Mouse (Mus musculus) c-Kit-positive CD71-negative TER-119-negative erythroid progenitor cells, embryonic 14.5 days (primary cell): ENCODE measurements at regions not wholly inside any gene's neighbourhood (a gene's known extent, or its start where the extent isn't known, plus 50 kb on each side); places are given as distances from the start of the nearest gene placed in this dataset.

Source experiments
- DNase-seq: peaks from one replicate; pipeline ENCODE4 v3.0.0-alpha.2; 2013; ENCODE audit warnings: low read depth

DNA sequence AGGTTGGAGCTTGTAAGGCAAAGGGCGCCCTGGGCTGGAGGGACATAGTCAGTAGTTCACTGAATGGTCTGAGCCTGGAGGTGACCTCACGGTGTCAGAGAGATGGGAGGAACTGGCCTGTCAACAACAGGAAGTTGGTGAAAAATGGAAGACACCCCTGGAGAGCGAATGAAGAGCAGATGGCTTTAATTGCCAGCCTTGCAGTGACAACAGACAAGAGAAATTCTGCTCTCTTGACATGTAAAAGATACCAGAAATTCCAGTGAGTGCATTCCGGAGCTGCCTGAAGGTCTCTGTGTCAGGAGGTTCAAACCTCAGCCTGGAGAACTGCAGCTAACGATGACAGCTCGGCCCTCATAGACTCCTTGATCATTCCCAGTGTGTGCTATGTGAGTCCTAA, 318.3 kb upstream of the Gm5148 start:
- no peak for DNase-seq

DNA sequence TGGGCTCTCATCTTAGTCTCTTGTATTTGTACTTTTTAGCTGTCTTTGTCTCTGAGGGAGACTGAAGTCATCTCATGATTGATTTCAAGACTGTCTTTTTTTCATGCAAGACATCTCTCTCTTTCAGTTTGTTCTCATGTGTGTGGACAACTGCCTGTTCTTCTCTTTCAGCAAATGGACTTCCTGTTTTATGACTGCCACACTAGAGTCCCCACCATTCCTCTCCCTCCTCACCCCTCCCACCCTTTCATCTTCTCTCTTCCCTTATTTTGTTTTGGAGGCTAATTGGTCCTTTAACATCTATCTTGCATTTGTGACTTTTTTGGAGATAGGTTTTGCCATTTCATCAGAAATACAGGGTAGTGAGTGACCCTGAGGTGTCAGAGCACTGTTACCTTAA, 311.8 kb upstream of the Gm5148 start:
- no peak for DNase-seq

DNA sequence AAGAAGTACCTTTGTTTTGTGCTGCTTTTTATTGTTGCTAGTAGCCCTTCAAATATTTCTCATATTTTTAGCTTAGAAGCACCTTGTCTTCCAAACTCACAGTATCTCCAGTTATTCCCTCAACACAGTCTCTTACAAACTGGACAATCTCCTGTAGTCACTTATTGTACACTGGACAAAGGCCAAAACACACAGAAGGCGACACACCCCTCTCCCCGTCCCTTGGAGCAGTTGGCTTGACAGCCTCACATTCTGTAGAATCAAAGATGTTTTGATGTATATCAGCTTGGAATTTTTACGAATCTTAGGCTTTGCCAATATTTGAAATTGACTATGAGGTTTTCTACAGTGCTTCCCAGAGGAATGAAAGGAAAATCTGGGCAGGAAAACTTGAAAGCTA, 309.8 kb upstream of the Gm5148 start:
- no peak for DNase-seq

DNA sequence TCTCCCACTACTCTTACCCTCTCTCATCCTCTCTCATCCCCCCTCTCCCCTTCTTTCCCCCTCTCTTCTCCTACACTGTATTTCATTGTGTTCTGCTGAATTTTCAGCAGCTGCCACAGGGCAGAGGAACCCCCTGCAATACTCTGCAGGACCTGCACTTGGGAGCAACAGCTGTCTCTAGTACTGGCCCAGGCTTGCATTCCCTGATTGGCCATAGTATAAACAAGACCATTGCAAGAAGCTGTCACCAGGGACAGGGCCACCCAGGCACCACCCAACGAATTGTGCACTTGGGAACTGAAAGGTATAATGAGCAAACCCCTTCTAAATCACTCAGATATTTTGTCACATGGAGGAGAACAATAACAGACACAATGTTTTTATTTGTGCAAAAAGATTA, 290.5 kb upstream of the Gm5148 start:
- DNase-seq = no peak

DNA sequence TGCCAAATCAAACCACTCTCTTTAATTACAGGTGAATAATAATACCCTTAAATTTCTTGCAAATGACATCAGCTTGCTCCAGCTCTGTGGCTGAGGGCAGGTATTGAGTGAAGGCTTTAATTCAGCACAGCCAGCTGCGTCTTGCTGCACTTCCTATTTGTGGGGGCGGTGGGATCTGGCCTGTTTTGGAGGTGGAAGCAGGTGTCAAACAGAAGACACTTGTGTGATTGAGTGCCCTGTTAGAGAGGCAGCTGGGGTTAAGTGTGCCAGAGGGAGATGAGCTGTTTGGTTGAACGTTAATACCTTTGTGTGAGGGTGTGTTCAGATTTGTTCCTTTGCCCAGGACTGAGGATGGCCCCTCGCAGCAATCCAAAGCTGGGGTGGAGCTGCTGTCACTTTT, 284.9 kb upstream of the Gm5148 start:
- peak; percentile 5 for DNase-seq

DNA sequence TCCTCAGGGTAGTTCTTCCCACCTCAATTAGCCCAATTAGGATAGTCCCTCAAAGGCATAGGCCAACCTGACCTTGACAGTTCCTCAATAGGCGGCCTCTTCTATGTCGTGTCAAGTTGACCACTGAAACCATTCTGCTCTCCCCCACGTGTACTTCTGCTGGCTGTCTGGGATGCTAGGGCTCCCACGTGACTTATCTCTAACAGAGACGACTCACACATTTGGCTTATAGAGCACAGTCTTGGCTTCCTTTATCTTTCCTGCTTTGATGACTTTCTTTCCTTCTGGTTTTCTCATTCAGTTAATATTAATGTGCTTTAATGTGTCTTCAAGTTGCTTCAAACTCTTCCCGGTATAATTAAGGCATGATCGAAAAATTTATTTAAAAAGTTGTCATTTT, 284.0 kb upstream of the Gm5148 start:
- DNase-seq = no peak

DNA sequence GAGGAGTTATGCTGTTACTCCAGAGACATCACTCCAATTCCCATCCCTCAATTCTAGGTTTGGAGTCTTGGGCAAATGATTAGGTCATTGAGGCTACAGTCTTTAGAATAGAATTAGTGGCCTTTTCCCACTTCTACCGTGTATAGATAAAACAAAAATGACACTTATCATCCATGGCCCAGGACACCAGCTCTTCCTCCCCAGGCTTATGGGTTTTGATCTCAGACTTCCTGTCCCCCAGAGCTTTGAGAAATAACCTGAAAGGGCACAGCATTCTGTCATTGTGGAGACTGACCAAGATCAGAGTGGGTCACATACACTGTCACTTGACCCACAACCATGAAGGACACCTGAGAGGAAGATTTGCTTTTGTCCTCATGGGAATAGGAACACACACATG, 283.3 kb upstream of the Gm5148 start:
- DNase-seq = no peak

DNA sequence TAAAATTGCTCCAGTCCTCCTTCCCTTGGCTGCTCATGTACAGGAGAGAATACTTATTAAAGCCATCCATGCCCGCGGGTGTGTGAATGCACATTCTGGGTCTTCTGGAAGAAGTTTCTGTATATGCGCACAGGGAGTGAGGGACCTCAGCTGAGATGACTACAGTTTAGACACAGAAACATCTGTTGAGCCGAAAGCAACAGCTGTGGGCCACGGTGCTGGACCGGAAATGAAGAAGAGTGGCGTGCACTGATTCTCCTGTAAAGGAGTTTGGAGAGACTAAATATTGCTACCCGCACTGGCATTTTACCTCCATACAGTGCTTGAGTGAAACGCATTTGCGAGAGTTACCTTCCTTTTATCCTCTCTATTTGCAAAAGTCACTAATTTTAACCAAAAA, 278.0 kb upstream of the Gm5148 start:
- no peak for DNase-seq

DNA sequence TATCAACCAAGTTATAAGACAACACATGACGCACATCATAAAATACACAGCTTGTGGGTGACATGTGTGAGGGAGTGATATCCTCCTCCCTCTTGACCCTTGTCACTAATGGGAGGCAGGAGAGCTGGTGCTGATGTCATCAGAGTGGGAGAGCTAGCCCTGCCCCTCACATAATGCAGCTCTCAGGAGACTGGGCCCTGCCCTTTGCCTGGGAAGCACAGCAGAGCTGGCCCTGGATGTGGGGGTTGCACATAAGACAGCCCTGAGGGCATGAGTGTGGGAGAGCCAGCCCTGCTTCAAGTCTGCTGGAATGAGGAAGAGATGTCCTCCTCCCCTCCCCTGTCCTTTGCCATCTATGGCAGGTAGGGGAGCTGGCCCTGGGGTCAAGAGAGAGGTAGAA, 275.5 kb upstream of the Gm5148 start:
- DNase-seq = no peak

DNA sequence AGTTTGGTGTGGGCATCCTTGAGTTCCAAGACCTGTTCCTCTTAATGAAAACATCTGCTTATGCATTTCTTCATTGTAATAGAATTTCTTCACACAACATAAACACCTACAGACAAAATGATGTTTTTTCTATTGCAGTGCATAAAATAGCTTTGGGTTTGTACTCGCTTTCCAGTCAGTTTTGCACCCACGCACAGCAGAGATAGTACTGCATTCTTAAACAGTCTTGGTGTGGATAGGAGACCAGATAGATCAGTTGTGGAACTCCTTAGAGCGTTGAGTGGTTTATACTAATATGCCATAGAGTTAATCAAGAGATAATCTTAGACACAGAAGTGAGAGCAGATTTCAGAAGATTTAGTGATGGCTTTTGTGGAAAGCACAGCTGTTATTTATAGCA, 273.7 kb upstream of the Gm5148 start:
- no peak for DNase-seq

DNA sequence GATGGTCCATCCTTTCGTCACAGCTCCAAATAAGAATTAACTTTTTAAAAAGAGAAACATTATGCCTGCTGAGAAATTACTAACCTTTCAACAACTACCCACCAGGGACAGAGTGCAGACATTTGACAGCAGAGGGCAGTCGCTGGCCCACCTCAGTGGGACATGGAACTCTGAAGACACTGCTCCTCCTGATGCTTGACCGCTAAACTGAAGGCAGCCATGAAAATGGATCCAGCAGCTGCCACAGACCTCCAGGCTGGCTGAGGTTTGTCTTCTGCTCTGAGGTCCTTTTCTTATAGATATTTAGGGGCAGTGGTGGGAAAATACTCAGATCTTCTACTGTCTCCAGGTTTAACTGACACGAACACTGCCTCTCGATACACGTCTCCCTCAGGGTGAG, 265.7 kb upstream of the Gm5148 start:
- no peak for DNase-seq

DNA sequence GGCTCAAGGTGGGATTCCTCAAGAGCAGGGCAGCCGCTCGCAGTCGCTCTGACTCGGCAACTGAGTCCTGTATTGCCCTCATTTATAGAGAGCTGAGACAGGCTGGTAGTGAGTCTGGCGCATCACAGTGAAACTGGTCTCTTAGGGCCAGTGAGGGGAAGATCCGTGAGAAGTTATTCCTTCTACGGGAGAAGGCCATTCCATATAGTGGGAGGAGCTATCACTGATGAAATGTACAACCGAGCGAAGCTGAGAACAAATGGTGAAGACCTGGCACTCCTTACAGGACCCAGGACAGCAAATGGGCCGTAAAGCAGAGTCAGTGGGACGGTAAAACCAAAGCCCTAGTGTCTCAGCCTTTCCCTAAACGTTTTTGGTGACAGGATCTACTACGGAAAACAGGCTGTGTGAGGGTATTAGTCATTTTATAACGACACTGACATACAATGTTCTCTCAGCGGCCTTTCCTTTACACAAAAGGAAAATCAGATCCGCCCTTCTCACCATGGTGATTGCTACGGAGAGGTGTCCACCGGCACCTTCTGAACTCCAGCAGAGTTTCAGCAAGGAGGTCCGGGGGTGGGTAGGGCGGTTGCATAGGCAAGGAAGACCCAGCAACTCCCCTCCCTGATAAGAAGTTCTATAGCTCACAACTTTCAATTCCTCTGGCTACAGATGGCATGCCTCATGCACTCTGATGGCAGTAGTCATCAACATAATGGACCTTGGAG, 263.6 kb upstream of the Gm5148 start:
- no peak for DNase-seq

DNA sequence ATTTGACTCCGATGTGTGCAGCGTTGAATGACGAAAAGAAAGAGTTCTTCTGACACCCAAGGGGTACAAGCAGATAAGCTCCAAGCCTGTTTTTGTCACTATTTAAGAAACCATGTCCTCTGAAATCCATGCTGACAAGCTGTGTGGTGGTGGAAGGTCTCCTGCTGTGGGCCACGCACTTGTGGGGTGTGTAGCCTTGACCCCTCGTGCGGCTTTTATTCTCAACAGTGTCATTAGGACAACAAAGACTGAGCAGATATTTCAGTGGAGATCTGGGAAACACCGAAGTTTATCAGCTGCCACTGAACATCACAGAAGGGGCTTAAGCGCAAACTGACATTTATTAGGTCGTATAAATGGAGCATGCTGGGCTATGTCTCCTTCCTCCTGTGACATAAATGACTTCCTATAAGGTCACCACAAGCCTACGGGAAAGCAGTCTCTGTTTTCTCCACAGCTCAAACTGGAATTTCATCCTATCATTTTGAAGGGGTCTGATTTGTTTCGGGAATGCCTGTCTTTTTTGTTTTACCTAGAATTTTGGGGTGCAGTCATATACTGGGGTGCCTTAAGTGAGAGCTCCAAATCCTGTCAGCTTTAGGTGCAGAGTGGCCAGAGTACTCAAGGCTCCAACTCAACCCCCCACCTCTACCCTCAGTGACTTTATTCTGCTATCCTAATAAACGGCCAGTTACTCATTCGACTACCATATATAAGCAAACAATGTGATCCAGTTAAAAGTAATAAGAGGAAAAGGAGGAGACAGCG, 262.9 kb upstream of the Gm5148 start:
- DNase-seq = no peak

DNA sequence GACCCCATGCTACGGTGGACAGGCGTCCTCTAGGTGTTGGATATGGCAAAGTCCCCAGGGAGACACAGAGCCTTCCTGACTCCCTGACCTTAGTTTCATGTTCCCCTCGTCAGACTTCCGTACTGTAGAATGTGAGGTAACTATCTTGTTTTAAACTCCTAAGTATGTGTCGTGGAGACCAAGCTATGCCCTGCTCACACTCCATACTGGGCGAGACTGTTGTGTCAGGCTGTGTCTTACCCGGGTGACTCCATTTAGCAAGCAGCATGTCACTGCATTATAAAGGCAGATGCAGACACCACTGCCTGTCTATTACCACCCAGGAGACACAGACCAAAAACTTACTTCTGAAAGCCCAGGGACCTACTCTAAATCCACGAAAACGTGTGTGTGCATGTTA, 260.4 kb upstream of the Gm5148 start:
- no peak for DNase-seq

DNA sequence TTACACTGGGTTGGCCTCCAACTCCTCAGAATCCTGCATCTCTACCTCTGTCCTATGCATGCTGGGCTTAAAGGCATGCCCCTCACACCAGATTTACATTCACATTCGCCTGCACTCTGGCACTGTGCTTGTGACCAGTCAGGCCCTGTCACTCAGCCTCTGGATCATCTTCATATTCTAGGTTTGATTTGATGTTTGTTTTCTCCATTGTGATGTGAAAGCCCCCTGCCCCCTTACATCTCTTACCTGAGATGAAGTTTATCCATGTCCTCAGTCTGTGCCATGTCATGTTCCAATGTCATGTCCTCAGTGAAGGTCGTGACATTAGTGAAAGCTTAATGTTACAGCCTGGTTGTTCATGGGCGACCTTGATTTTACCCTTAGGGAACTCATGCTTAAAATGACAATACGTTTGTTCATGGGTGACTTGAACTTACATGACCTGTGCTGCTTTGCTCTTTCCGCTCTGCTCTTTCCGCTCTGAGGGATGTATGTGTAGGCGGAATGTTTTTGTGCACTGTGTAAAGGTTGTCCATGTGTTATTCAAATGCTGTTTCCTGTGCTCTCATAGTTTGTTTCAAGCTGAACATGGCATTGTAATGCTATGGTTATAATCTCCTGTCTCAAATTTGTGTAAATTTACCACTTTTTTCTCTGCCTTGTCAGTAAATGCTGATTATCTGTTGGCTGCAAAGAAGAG, 257.3 kb upstream of the Gm5148 start:
- no peak for DNase-seq

DNA sequence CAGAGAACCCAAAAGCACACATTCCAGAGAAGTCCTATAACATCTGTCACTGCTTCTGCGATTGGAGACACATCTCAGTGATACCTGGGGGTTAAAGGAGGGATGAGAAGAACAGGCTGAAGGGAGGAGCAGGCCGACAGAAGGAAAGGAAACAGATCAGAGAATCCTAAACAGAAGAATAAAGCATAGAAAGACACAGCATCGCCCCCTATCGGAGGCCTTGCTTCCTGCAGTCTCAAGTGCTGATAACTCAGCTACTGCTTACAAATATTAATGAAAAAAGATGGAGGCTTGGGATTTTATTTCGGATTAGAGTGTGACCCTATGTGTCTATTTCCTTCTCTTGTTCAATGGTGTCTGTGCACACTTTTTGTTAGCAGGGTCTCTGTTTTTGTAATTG, 255.6 kb upstream of the Gm5148 start:
- peak; percentile 34 for DNase-seq

DNA sequence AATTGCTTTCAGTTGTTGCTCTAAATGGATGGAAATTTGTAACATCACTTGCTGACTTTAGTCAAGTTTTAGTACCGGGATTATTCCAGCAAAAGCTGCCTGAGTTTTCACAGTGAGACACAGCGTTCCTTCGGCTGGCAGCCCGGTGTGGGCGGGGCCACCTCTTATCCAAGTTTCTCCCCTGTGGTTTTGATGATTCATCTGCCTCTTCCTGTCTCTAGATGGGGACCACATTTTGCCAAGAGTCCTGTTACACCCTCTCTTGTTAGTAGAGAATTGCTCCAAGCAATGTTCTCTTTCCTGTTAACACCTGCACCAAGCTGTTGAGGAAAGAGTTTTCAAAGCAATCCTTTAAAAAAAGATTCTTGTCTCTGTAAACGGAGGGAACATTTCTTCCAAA, 254.2 kb upstream of the Gm5148 start:
- peak; percentile 50 for DNase-seq

DNA sequence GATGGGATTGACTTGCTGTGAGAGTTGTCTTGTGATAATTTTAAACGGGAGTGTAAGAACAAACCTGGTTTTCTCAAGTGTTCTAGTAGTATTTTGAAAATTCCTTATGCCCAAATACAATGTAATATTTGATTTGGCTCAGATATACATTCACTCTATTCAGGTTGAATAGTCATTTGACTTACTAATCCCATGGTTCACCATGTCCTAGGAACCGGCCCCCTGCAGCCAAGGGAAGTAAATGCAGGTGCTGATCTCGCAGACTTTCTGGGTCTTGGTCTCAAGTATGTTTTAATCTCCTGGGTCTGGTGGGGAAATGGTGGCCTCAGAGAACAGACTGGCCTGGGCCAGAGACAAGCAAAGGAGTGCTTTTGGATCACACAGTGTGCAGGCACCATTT, 253.2 kb upstream of the Gm5148 start:
- DNase-seq = no peak

DNA sequence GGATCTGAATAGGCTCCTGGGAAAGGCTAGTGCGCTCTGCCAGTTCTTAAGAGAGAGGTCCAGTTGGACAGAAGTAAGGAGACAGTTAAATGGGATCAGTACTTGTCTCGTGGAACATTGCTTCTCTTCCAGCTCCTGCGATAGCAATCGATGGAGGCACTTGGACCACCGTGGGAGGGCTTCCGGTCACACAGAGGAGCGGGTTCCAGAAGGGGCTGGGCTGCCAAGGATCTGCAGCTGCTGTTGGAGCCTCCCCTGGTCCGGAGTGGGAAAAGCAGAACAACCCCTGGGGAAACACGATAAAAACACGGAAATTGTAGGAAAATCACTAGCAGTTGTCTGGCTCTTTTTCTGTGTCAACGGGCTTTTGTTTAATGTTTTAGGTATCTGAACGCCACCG, 252.3 kb upstream of the Gm5148 start:
- DNase-seq = no peak

DNA sequence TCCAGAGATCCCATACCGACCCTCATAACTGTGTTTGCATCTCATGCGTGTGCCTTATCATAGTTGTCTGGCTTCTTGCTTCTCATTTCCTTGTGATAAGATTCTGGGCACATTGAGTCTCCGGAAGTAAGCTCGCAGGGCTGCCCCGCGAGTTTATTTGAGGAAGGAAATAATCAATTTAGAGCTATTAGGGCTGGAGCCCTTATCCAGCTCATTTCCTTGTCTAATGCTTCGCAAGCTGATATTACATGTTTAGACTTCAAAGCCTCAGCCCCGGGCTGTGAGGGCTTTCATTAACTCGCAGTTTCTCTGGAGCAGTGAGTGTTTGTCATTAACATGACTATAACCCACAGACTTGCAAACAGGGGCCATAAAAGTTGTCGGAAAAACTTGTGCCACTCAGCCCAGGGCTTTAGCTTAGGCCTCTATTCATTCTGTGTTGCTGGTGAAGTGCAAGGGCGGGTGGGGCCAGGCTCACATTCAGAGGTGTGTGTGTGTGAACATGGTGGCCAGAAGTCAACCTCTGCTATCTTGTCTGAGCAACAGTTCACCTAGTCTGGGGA, 251.0 kb upstream of the Gm5148 start:
- DNase-seq = no peak

DNA sequence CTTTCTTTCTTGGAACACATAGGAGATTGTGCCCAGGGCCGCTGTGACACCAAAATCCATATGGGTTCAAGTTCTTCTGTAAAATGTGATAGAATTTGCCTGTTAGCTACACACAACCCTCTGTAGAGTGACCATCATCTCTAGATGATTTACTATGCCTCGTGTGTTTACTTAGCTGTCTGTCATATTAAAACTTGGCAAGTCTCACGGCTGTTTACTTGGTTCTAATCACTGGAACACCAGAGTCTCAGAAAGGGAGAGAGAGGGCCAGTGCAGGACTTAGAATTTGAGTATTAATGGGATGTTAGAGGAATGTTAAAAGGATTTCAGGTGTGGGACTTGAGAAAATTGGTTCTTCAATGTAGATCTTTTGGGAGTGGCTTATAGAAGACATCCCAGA, 248.6 kb upstream of the Gm5148 start:
- no peak for DNase-seq

DNA sequence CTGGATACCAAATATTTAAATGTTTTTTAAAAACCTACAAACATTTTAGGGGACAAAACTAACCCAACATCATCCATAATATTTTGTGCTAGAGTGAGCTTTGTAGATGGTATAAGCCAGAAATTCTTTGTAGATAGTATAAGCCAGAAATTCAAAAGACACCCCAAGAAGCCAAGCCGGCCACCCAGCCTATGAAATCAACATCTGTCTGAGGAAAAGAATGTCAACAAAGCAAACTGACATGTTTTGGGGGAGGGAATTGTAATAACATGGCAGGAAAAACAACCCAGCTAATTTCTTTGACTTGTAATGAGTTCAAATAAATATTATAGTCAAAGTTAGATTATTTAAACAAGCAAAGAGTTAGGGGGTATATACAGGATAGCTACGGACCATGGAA, 246.9 kb upstream of the Gm5148 start:
- DNase-seq = no peak

DNA sequence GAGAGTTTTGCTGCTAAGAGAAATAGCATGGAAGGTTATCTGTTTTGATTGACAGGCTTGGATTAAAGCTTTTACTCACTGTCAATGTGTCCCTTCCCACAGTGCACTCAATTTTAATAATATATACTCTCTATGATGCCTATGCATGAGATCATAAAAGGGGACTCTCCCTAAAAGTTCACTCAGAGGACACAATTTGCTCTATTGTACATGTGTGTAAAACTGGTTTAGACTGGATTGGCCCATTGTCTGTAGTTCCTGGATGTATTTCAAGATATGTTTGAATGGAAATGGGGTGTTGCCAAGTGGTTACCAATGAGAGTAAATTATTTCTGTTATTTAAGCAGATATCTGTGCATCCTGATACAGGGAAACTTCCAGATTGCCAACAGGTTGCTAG, 244.4 kb upstream of the Gm5148 start:
- no peak for DNase-seq
